Mouse (Mus musculus): ENCODE data around the gene Gys1. TPM values are rescaled to one million over a fixed set of nuclear protein-coding genes. Genes with fewer than 3 reads are reported as not detected.

The Gys1 gene
- total and polyA plus RNA-seq, 3 experiments: 22.1 to 44.8 (median 36.7) TPM

GRCm38 (mm10) chr7:45494548-45494947 is 59.9 kb downstream of the Gys1 start:
- no peak for ATAC-seq (ENCODE audit: extremely low read depth, insufficient number of reproducible peaks, low FRiP score, poor library complexity, severe bottlenecking)
- Histone ChIP-seq H3K4me3 (ENCODE audit: low read depth, low read length) (no peak overlapping the region), H3K9me3 (replicated peaks) (no peaks in the 10 kb centered on the region), H3K36me3 (replicated peaks) (peaks cover 78% of the 10 kb centered on the region), H3K4me1 (ENCODE audit: insufficient read depth, low read depth, low read length) (peaks cover 56% of the 10 kb centered on the region), H3K27me3 (ENCODE audit: insufficient read depth, low read length) (no peaks in the 10 kb centered on the region)
- TF ChIP-seq TAL1 (conservative IDR thresholded peaks at IDR 0.05; ENCODE audit: low read depth, low read length): no peak
- no peak for TF ChIP-seq CTCF (IDR thresholded peaks at IDR 0.05; ENCODE audit: low read depth, low read length)
- TF ChIP-seq GATA2 (IDR thresholded peaks at IDR 0.05; ENCODE audit: borderline replicate concordance, low read depth, low read length): no peak
- no peak for TF ChIP-seq GATA1 (IDR thresholded peaks at IDR 0.05; ENCODE audit: borderline replicate concordance, low read length)
- no peak for TF ChIP-seq POLR2AphosphoS5 (IDR thresholded peaks at IDR 0.05; ENCODE audit: insufficient replicate concordance, low read depth, low read length)
- no peak for DNase-seq (ENCODE audit: low spot score)

DNA sequence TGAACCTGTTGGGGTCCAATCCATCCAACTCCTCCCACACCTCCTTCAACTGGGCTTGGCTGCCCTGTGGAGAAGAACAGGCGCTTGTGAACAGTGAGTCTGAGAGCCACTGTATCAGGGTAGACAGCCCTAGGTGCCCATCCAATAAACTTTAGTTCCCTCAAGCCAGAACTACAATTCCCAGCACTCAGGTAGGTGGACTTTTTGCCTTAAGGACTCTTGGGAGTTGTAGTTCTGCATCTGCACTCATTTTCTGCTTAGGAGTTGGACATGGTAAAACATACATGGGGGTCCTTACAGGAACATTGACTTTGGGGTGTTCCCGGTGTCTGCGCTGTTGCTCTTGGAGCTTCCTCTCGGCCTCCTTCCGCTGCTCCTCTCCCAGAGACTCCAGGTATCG is 63.8 kb downstream of the Gys1 start:
- Histone ChIP-seq H3K4me3 (ENCODE audit: low read depth, low read length) (no peak overlapping the region), H3K36me3 (replicated peaks) (peaks cover 99% of the 10 kb centered on the region), H3K4me1 (ENCODE audit: insufficient read depth, low read depth, low read length) (peaks cover 31% of the 10 kb centered on the region), H3K27me3 (ENCODE audit: insufficient read depth, low read length) (no peaks in the 10 kb centered on the region), H3K9me3 (replicated peaks) (no peaks in the 10 kb centered on the region)
- no peak for DNase-seq (ENCODE audit: low spot score)
- TF ChIP-seq CTCF (IDR thresholded peaks at IDR 0.05; ENCODE audit: low read depth, low read length) (no peak), GATA2 (IDR thresholded peaks at IDR 0.05; ENCODE audit: borderline replicate concordance, low read depth, low read length) (no peak), POLR2AphosphoS5 (IDR thresholded peaks at IDR 0.05; ENCODE audit: insufficient replicate concordance, low read depth, low read length) (no peak), TAL1 (conservative IDR thresholded peaks at IDR 0.05; ENCODE audit: low read depth, low read length) (no peak)
- no peak for ATAC-seq (ENCODE audit: extremely low read depth, insufficient number of reproducible peaks, low FRiP score, poor library complexity, severe bottlenecking)

Other genes with a start within 250 kb of the Gys1 start
Only the 20 nearest of the 32 such genes appear.
- not detected in 2 replicates for gene Slc6a21, start 157.3 kb upstream of the Gys1 start, total RNA-seq (2014; fragmentation: Nextera tagmentation)
- 0.23 and 0.38 TPM in 2 replicates for gene Slc6a21, start 157.3 kb upstream of the Gys1 start, total RNA-seq (2017)
- gene Slc6a21, start 157.3 kb upstream of the Gys1 start, polyA plus RNA-seq (2012): not detected in 2 replicates
- gene Trpm4, start 101.1 kb upstream of the Gys1 start, total RNA-seq (2014; fragmentation: Nextera tagmentation): not detected in 2 replicates
- 0.23 and 0.49 TPM in 2 replicates for gene Trpm4, start 101.1 kb upstream of the Gys1 start, total RNA-seq (2017)
- gene Trpm4, start 101.1 kb upstream of the Gys1 start, polyA plus RNA-seq (2012): 0.11 and 0.21 TPM in 2 replicates
- gene Hrc, start 99.6 kb upstream of the Gys1 start, total RNA-seq (2014; fragmentation: Nextera tagmentation): not detected in 2 replicates
- gene Hrc, start 99.6 kb upstream of the Gys1 start, total RNA-seq (2017): 0.06 and 0.16 TPM in 2 replicates
- not detected in 2 replicates for gene Hrc, start 99.6 kb upstream of the Gys1 start, polyA plus RNA-seq (2012)
- 1.4 and 1.5 TPM in 2 replicates for gene Ppfia3, start 67.8 kb upstream of the Gys1 start, total RNA-seq (2014; fragmentation: Nextera tagmentation)
- 0.41 and 0.71 TPM in 2 replicates for gene Ppfia3, start 67.8 kb upstream of the Gys1 start, total RNA-seq (2017)
- 1.2 and 1.4 TPM in 2 replicates for gene Ppfia3, start 67.8 kb upstream of the Gys1 start, polyA plus RNA-seq (2012)
- gene Lin7b, start 64.3 kb upstream of the Gys1 start, total RNA-seq (2014; fragmentation: Nextera tagmentation): not detected in 2 replicates
- 2.0 and 3.8 TPM in 2 replicates for gene Lin7b, start 64.3 kb upstream of the Gys1 start, total RNA-seq (2017)
- gene Lin7b, start 64.3 kb upstream of the Gys1 start, polyA plus RNA-seq (2012): 0.86 and 1.1 TPM in 2 replicates
- 154 and 174 TPM in 2 replicates for gene Snrnp70, start 39.1 kb upstream of the Gys1 start, total RNA-seq (2014; fragmentation: Nextera tagmentation)
- gene Snrnp70, start 39.1 kb upstream of the Gys1 start, total RNA-seq (2017): 319 and 333 TPM in 2 replicates
- 754 and 1,054 TPM in 2 replicates for gene Snrnp70, start 39.1 kb upstream of the Gys1 start, polyA plus RNA-seq (2012)
- not detected in 2 replicates for gene Kcna7, start 29.2 kb upstream of the Gys1 start, total RNA-seq (2014; fragmentation: Nextera tagmentation)
- 0.05 TPM in 1 of 2 replicates, not detected in the other for gene Kcna7, start 29.2 kb upstream of the Gys1 start, total RNA-seq (2017)
- gene Kcna7, start 29.2 kb upstream of the Gys1 start, polyA plus RNA-seq (2012): not detected in 2 replicates
- not detected in 2 replicates for gene Ntf5, start 21.1 kb upstream of the Gys1 start, total RNA-seq (2014; fragmentation: Nextera tagmentation)
- gene Ntf5, start 21.1 kb upstream of the Gys1 start, total RNA-seq (2017): 0.23 and 0.60 TPM in 2 replicates
- 0.16 and 0.33 TPM in 2 replicates for gene Ntf5, start 21.1 kb upstream of the Gys1 start, polyA plus RNA-seq (2012)
- not detected in 2 replicates for gene Lhb, start 14.0 kb upstream of the Gys1 start, total RNA-seq (2014; fragmentation: Nextera tagmentation)
- gene Lhb, start 14.0 kb upstream of the Gys1 start, total RNA-seq (2017): not detected in 2 replicates
- gene Lhb, start 14.0 kb upstream of the Gys1 start, polyA plus RNA-seq (2012): not detected in 2 replicates
- gene Ruvbl2, start 3.3 kb downstream of the Gys1 start, total RNA-seq (2014; fragmentation: Nextera tagmentation): 255 and 345 TPM in 2 replicates
- 139 and 167 TPM in 2 replicates for gene Ruvbl2, start 3.3 kb downstream of the Gys1 start, total RNA-seq (2017)
- 639 and 877 TPM in 2 replicates for gene Ruvbl2, start 3.3 kb downstream of the Gys1 start, polyA plus RNA-seq (2012)
- 2,893 and 3,214 TPM in 2 replicates for gene Ftl1, start 25.0 kb downstream of the Gys1 start, total RNA-seq (2014; fragmentation: Nextera tagmentation)
- 4,307 and 4,361 TPM in 2 replicates for gene Ftl1, start 25.0 kb downstream of the Gys1 start, total RNA-seq (2017)
- gene Ftl1, start 25.0 kb downstream of the Gys1 start, polyA plus RNA-seq (2012): 6,399 and 6,975 TPM in 2 replicates
- 68.8 and 93.1 TPM in 2 replicates for gene Bax, start 32.1 kb downstream of the Gys1 start, total RNA-seq (2014; fragmentation: Nextera tagmentation)
- gene Bax, start 32.1 kb downstream of the Gys1 start, total RNA-seq (2017): 87.2 and 97.2 TPM in 2 replicates
- gene Bax, start 32.1 kb downstream of the Gys1 start, polyA plus RNA-seq (2012): 287 and 342 TPM in 2 replicates
- gene Tulp2, start 47.0 kb downstream of the Gys1 start, total RNA-seq (2014; fragmentation: Nextera tagmentation): 0.98 and 1.1 TPM in 2 replicates
- gene Tulp2, start 47.0 kb downstream of the Gys1 start, total RNA-seq (2017): 0.23 and 0.49 TPM in 2 replicates
- 1.0 and 1.7 TPM in 2 replicates for gene Tulp2, start 47.0 kb downstream of the Gys1 start, polyA plus RNA-seq (2012)
- gene Gm45808, start 52.0 kb downstream of the Gys1 start, total RNA-seq (2014; fragmentation: Nextera tagmentation): not detected in 2 replicates
- gene Gm45808, start 52.0 kb downstream of the Gys1 start, total RNA-seq (2017): not detected in 2 replicates
- not detected in 2 replicates for gene Gm45808, start 52.0 kb downstream of the Gys1 start, polyA plus RNA-seq (2012)
- 17.7 and 18.0 TPM in 2 replicates for gene Dhdh, start 54.0 kb downstream of the Gys1 start, total RNA-seq (2014; fragmentation: Nextera tagmentation)
- 4.8 and 6.8 TPM in 2 replicates for gene Dhdh, start 54.0 kb downstream of the Gys1 start, total RNA-seq (2017)
- gene Dhdh, start 54.0 kb downstream of the Gys1 start, polyA plus RNA-seq (2012): 1.3 and 1.6 TPM in 2 replicates
- 91.8 and 127 TPM in 2 replicates for gene Nucb1, start 75.6 kb downstream of the Gys1 start, total RNA-seq (2014; fragmentation: Nextera tagmentation)
- 378 and 409 TPM in 2 replicates for gene Nucb1, start 75.6 kb downstream of the Gys1 start, total RNA-seq (2017)
- gene Nucb1, start 75.6 kb downstream of the Gys1 start, polyA plus RNA-seq (2012): 403 and 408 TPM in 2 replicates
- 57.6 and 75.0 TPM in 2 replicates for gene Ppp1r15a, start 91.4 kb downstream of the Gys1 start, total RNA-seq (2014; fragmentation: Nextera tagmentation)
- 67.9 and 80.2 TPM in 2 replicates for gene Ppp1r15a, start 91.4 kb downstream of the Gys1 start, total RNA-seq (2017)
- 56.8 and 62.3 TPM in 2 replicates for gene Ppp1r15a, start 91.4 kb downstream of the Gys1 start, polyA plus RNA-seq (2012)
- 1.5 and 1.7 TPM in 2 replicates for gene Plekha4, start 91.5 kb downstream of the Gys1 start, total RNA-seq (2014; fragmentation: Nextera tagmentation)
- 0.70 and 2.8 TPM in 2 replicates for gene Plekha4, start 91.5 kb downstream of the Gys1 start, total RNA-seq (2017)
- gene Plekha4, start 91.5 kb downstream of the Gys1 start, polyA plus RNA-seq (2012): 1.2 and 1.3 TPM in 2 replicates
- gene Hsd17b14, start 120.0 kb downstream of the Gys1 start, total RNA-seq (2014; fragmentation: Nextera tagmentation): 34.9 and 44.8 TPM in 2 replicates
- gene Hsd17b14, start 120.0 kb downstream of the Gys1 start, total RNA-seq (2017): 8.2 and 14.5 TPM in 2 replicates
- 5.1 and 6.0 TPM in 2 replicates for gene Hsd17b14, start 120.0 kb downstream of the Gys1 start, polyA plus RNA-seq (2012)
- 149 and 178 TPM in 2 replicates for gene Bcat2, start 135.3 kb downstream of the Gys1 start, total RNA-seq (2014; fragmentation: Nextera tagmentation)
- 45.9 and 47.0 TPM in 2 replicates for gene Bcat2, start 135.3 kb downstream of the Gys1 start, total RNA-seq (2017)
- gene Bcat2, start 135.3 kb downstream of the Gys1 start, polyA plus RNA-seq (2012): 73.1 and 114 TPM in 2 replicates